Mouse (Mus musculus): ENCODE data around the gene Ccdc157. TPM values are rescaled to one million over a fixed set of nuclear protein-coding genes. Genes with fewer than 3 reads are reported as not detected.

Ccdc157 gene
- polyA plus RNA-seq, 1 experiment from 2014 or later: 7.3 TPM

DNA sequence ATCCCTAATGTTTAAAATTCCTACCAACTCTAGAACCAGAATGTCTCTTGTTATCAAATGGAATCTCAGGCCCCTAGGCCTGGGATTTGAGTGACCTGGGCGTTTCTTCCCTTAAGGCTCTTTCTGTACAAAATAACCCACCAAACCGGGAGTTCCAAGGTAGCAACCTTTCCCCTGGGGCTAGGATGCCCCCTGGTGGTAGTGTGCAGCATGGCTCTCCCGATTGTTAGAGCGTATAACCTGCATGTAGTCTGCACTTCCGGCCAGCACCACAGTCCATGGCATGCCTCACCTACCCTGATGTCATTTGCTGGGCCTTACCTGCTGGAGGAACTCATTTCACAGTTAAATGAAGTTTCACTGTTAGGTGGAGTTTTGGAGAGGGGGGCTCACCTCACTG, 36.2 kb downstream of the Ccdc157 start:
- Histone ChIP-seq H3K4me1 (replicated peaks; ENCODE audit: control insufficient read depth, insufficient read depth, low read length) (peaks cover 1% of the 10 kb centered on the region), H3K4me3 (replicated peaks; ENCODE audit: low read length) (no peak overlapping the region), H3K27me3 (ENCODE audit: control insufficient read depth, insufficient read depth, low read length) (peaks cover 4% of the 10 kb centered on the region; the same call in 1 of the 2 replicates), H3K9me3 (ENCODE audit: control insufficient read depth, low read length) (peaks cover 3% of the 10 kb centered on the region; the same call in 1 of the 2 replicates), H3K27ac (no peak overlapping the region), H3K36me3 (replicated peaks; ENCODE audit: control insufficient read depth, insufficient read depth) (no peaks in the 10 kb centered on the region), H3K4me2 (replicated peaks) (no peak overlapping the region), H3K9ac (no peak overlapping the region)
- DNase-seq (ENCODE audit: low spot score) (no peak), ATAC-seq (ENCODE audit: low FRiP score) (no peak)
- 63% methylated on average over 5 of the region's 5 CpGs for WGBS

DNA sequence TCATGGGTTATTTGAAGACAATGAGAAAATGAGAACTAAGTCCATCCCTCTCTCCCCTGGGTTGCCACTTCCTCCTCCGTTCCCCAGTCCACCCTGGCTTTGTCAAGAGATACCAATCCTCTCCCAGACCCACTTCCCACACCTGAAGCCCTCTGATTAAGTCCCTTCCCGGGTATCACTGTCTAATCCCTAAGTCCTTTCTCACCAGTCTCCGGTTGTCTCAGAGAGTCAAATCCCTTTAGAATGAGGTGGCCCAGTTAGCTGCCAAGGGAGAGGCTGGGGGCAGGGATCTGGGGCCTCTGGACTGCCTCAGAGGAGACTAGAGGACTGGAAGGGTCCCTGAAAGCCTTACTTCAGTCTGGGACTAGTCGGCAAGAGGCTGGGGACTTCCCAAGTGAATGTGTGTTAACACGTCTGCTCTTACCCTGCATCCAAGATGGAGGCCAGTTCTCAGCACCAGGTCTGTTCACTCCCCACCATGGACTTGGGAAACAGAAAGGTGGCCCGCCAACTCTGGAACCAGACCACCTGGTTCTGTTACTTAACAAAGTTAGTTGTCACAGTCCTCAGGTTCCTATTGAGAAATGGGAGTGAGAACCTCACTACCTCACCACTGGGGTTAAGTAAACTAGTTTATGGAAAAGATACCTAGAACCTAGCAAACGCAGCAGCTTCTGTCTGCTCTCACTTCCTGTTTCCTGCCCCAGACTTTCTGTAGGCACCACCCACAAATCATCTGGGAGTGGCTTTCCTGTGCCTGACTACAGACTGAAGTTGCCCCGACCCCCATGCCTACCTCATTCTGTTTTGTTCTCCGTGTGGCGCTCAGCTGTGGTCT, 37.1 kb downstream of the Ccdc157 start, which contains the start of gene Sec14l2:
Gene Sec14l2, minus strand, starts transcription at position 674 of the 838 bp plus-strand sequence.
- 77% methylated on average over 10 of the region's 10 CpGs for WGBS
- DNase-seq (ENCODE audit: low spot score) (no peak), ATAC-seq (ENCODE audit: low FRiP score) (no peak)
- Histone ChIP-seq H3K36me3 (replicated peaks; ENCODE audit: control insufficient read depth, insufficient read depth) (no peaks in the 10 kb centered on the region), H3K9me3 (ENCODE audit: control insufficient read depth, low read length) (peaks cover 3% of the 10 kb centered on the region; the same call in 1 of the 2 replicates), H3K9ac (no peak within 1 kb of the TSS), H3K4me2 (replicated peaks) (no peak within 1 kb of the TSS), H3K4me3 (replicated peaks; ENCODE audit: low read length) (no peak within 1 kb of the TSS), H3K4me1 (replicated peaks; ENCODE audit: control insufficient read depth, insufficient read depth, low read length) (peaks cover 9% of the 10 kb centered on the region), H3K27me3 (ENCODE audit: control insufficient read depth, insufficient read depth, low read length) (peaks cover 4% of the 10 kb centered on the region; the same call in 1 of the 2 replicates), H3K27ac (no peak within 1 kb of the TSS)

GRCm38 (mm10) chr11:4122226-4122625, 37.9 kb downstream of the Ccdc157 start:
- Histone ChIP-seq H3K9ac (no peak overlapping the region), H3K9me3 (ENCODE audit: control insufficient read depth, low read length) (peaks cover 3% of the 10 kb centered on the region; the same call in 1 of the 2 replicates), H3K4me3 (replicated peaks; ENCODE audit: low read length) (no peak overlapping the region), H3K4me2 (replicated peaks) (no peak overlapping the region), H3K27me3 (ENCODE audit: control insufficient read depth, insufficient read depth, low read length) (peaks cover 4% of the 10 kb centered on the region; the same call in 1 of the 2 replicates), H3K36me3 (replicated peaks; ENCODE audit: control insufficient read depth, insufficient read depth) (no peaks in the 10 kb centered on the region), H3K27ac (no peak overlapping the region), H3K4me1 (replicated peaks; ENCODE audit: control insufficient read depth, insufficient read depth, low read length) (peaks cover 16% of the 10 kb centered on the region)
- 80% methylated on average over 5 of the region's 5 CpGs for WGBS
- ATAC-seq (ENCODE audit: low FRiP score) (no peak), DNase-seq (ENCODE audit: low spot score) (no peak)

DNA sequence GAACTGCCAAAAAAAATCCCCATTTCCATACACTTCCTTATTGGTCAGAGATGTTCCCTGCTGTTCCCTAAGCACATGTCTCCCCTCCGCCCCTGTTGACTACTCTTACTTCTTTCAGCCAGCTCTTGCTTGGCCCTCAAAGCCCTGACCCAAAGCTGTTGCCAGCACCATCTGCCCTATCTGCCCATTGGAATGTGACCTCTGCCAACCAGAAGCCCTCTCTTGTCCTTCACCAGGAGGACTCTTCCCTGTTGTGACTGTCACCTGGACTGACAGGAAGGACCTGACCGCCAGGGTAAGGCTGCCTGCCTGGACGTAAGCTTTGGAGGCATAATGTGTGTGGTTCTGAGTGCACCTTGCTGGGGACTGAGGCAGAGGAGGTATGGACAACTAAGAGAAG, 38.4 kb downstream of the Ccdc157 start:
- no peaks in the 10 kb centered on the region for H3K36me3 ChIP-seq (replicated peaks; ENCODE audit: control insufficient read depth, insufficient read depth)
- peaks cover 4% of the 10 kb centered on the region; the same call in 1 of the 2 replicates for H3K27me3 ChIP-seq (ENCODE audit: control insufficient read depth, insufficient read depth, low read length)
- peaks cover 3% of the 10 kb centered on the region; the same call in 1 of the 2 replicates for H3K9me3 ChIP-seq (ENCODE audit: control insufficient read depth, low read length)
- DNase-seq (ENCODE audit: low spot score): no peak
- H3K27ac ChIP-seq: no peak overlapping the region
- no peak overlapping the region for H3K9ac ChIP-seq
- H3K4me2 ChIP-seq (replicated peaks): no peak overlapping the region
- ATAC-seq (ENCODE audit: low FRiP score): no peak
- WGBS: 76% methylated on average over 3 of the region's 3 CpGs
- peaks cover 16% of the 10 kb centered on the region for H3K4me1 ChIP-seq (replicated peaks; ENCODE audit: control insufficient read depth, insufficient read depth, low read length)
- H3K4me3 ChIP-seq (replicated peaks; ENCODE audit: low read length): no peak overlapping the region

- 80% methylated on average over 5 of the region's 5 CpGs for WGBS
- ATAC-seq (ENCODE audit: low FRiP score) (no peak), DNase-seq (ENCODE audit: low spot score) (no peak)
- Histone ChIP-seq H3K4me1 (replicated peaks; ENCODE audit: control insufficient read depth, insufficient read depth, low read length) (peaks cover 16% of the 10 kb centered on the region), H3K4me3 (replicated peaks; ENCODE audit: low read length) (no peak overlapping the region), H3K4me2 (replicated peaks) (no peak overlapping the region), H3K36me3 (replicated peaks; ENCODE audit: control insufficient read depth, insufficient read depth) (no peaks in the 10 kb centered on the region), H3K9ac (no peak overlapping the region), H3K9me3 (ENCODE audit: control insufficient read depth, low read length) (0 out of 2 replicates have a peak, but pooled peaks cover 2% of the 10 kb centered on the region), H3K27me3 (ENCODE audit: control insufficient read depth, insufficient read depth, low read length) (peaks cover 4% of the 10 kb centered on the region; the same call in 1 of the 2 replicates), H3K27ac (no peak overlapping the region)
Observed at GRCm38 (mm10) chr11:4119635-4120034, 40.5 kb downstream of the Ccdc157 start.

- peaks cover 4% of the 10 kb centered on the region; the same call in 1 of the 2 replicates for H3K27me3 ChIP-seq (ENCODE audit: control insufficient read depth, insufficient read depth, low read length)
- peak overlapping the region; percentile 51 for H3K4me3 ChIP-seq (replicated peaks; ENCODE audit: low read length)
- H3K9ac ChIP-seq: peak overlapping the region; percentile 71
- peaks cover 16% of the 10 kb centered on the region for H3K4me1 ChIP-seq (replicated peaks; ENCODE audit: control insufficient read depth, insufficient read depth, low read length)
- 2% methylated on average over 41 of the region's 41 CpGs for WGBS
- peak; percentile 68 for ATAC-seq (ENCODE audit: low FRiP score)
- no peaks in the 10 kb centered on the region for H3K9me3 ChIP-seq (ENCODE audit: control insufficient read depth, low read length)
- H3K4me2 ChIP-seq (replicated peaks): peak overlapping the region; percentile 90
- peak overlapping the region; percentile 61; the same call in 1 of the 2 replicates for H3K27ac ChIP-seq
- peak; percentile 78 for DNase-seq (ENCODE audit: low spot score)
- H3K36me3 ChIP-seq (replicated peaks; ENCODE audit: control insufficient read depth, insufficient read depth): no peaks in the 10 kb centered on the region
Observed at GRCm38 (mm10) chr11:4118081-4118921, 41.8 kb downstream of the Ccdc157 start.

DNA sequence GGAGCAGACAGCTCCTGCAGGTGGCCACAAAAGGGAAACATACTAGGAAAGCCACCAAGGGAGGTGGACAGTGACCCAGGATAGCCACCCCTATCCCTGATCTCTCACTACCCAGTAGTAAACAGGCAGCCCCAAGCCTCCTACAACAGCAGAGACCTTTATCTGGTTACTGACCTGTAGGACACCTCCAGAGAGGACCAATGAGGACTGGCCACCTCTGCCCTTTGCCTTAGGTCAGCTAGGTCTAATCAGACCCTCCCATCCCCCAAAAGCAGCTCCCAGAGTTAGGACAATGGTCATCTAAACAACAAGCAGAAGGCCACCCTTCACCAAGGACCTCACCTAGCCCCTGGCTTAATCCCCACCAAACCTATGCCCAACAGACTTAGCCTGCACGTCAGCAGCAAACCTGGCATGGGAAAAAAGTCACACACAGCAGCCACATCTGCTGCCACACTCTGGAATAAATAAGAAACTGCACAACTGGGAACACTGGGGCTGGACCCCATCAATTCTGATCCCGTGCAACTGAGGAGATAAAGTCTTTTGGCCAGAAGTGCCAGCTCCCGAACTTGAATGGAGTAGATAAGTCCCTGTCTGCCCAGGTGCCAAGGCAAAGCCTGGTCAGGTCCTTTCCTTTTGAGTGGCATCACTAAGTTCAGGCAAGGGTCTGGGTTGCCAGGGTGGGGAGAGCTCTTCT, 42.6 kb downstream of the Ccdc157 start:
- no peak overlapping the region for H3K27ac ChIP-seq

GRCm38 (mm10) chr11:4116458-4117141, 43.5 kb downstream of the Ccdc157 start:
- H3K4me3 ChIP-seq (replicated peaks; ENCODE audit: low read length): no peak overlapping the region
- H3K4me1 ChIP-seq (replicated peaks; ENCODE audit: control insufficient read depth, insufficient read depth, low read length): peaks cover 16% of the 10 kb centered on the region
- H3K27me3 ChIP-seq (ENCODE audit: control insufficient read depth, insufficient read depth, low read length): peaks cover 4% of the 10 kb centered on the region; the same call in 1 of the 2 replicates
- 51% methylated on average over 11 of the region's 11 CpGs for WGBS
- H3K9me3 ChIP-seq (ENCODE audit: control insufficient read depth, low read length): no peaks in the 10 kb centered on the region
- H3K9ac ChIP-seq: no peak overlapping the region
- ATAC-seq (ENCODE audit: low FRiP score) (no peak), DNase-seq (ENCODE audit: low spot score) (no peak)
- no peaks in the 10 kb centered on the region for H3K36me3 ChIP-seq (replicated peaks; ENCODE audit: control insufficient read depth, insufficient read depth)
- H3K4me2 ChIP-seq (replicated peaks): peak overlapping the region; percentile 90; the same call in 1 of the 2 replicates
- no peak overlapping the region for H3K27ac ChIP-seq

More for the DNA sequence above, 42.6 kb downstream of the Ccdc157 start:
- WGBS: 17% methylated on average over 3 of the region's 3 CpGs
- H3K4me1 ChIP-seq (replicated peaks; ENCODE audit: control insufficient read depth, insufficient read depth, low read length): peaks cover 16% of the 10 kb centered on the region
- H3K4me2 ChIP-seq (replicated peaks): peak overlapping the region; percentile 90
- peaks cover 4% of the 10 kb centered on the region; the same call in 1 of the 2 replicates for H3K27me3 ChIP-seq (ENCODE audit: control insufficient read depth, insufficient read depth, low read length)
- H3K36me3 ChIP-seq (replicated peaks; ENCODE audit: control insufficient read depth, insufficient read depth): no peaks in the 10 kb centered on the region
- H3K9me3 ChIP-seq (ENCODE audit: control insufficient read depth, low read length): no peaks in the 10 kb centered on the region
- H3K9ac ChIP-seq: peak overlapping the region; percentile 71
- peak overlapping the region; percentile 51 for H3K4me3 ChIP-seq (replicated peaks; ENCODE audit: low read length)
- ATAC-seq (ENCODE audit: low FRiP score) (0 out of 2 replicates have a peak, but pooled peaks have one; percentile 9), DNase-seq (ENCODE audit: low spot score) (no peak)
